Mouse (Mus musculus): ENCODE results near the gene Nsl1. TPM values are rescaled to one million over a fixed set of nuclear protein-coding genes. Genes with fewer than 3 reads are reported as not detected.
"Not testable (repeated sequence)": the region's sequence is repeated elsewhere in the genome, so short reads cannot be mapped to it uniquely, and the experiment has no call there.

Nsl1 gene
- polyA plus RNA-seq (2014; fragmentation: Nextera tagmentation; extraction: Ambion mirVana) = 10.4 and 23.3 TPM in 2 replicates

- peak; percentile 91 for ATAC-seq (ENCODE audit: low FRiP score, low TSS enrichment)
- peak within 1 kb of the TSS; percentile 89 for H3K9ac ChIP-seq (ENCODE audit: low read depth, low read length)
- no peaks in the 10 kb centered on the region for H3K9me3 ChIP-seq (ENCODE audit: control insufficient read depth, low read length)
- peak within 1 kb of the TSS; percentile 65 for H3K27ac ChIP-seq (ENCODE audit: low read depth, low read length)
- H3K27me3 ChIP-seq (ENCODE audit: control insufficient read depth, insufficient read depth, low read length) = no peaks in the 10 kb centered on the region
- peak within 1 kb of the TSS; percentile 87 for H3K4me2 ChIP-seq (replicated peaks; ENCODE audit: low read depth, low read length)
- H3K4me1 ChIP-seq (ENCODE audit: control insufficient read depth, insufficient read depth, low read length) = peaks cover 8% of the 10 kb centered on the region
- under 1% methylated on average over 56 of the region's 56 CpGs for WGBS
- peaks cover 24% of the 10 kb centered on the region for H3K36me3 ChIP-seq (ENCODE audit: control insufficient read depth, insufficient read depth, low read length)
- H3K4me3 ChIP-seq (ENCODE audit: low read length) = peak within 1 kb of the TSS; percentile 93
These were observed at the start of gene Nsl1, which contains the start of gene Tatdn3 for GRCm38 (mm10) chr1:191062781-191063485. TSS of gene Nsl1 (plus strand) at chr1:191063012. TSS of gene Tatdn3 (minus strand) at chr1:191062932.

- no peaks in the 10 kb centered on the region for H3K9me3 ChIP-seq (ENCODE audit: control insufficient read depth, low read length)
- WGBS = 92% methylated on average over 3 of the region's 3 CpGs
- H3K36me3 ChIP-seq (ENCODE audit: control insufficient read depth, insufficient read depth, low read length) = peaks cover 10% of the 10 kb centered on the region; the same call in 1 of the 2 replicates
- H3K27ac ChIP-seq (ENCODE audit: low read depth, low read length) = no peak overlapping the region
- H3K4me2 ChIP-seq (replicated peaks; ENCODE audit: low read depth, low read length) = no peak overlapping the region
- H3K9ac ChIP-seq (ENCODE audit: low read depth, low read length) = no peak overlapping the region
- no peaks in the 10 kb centered on the region for H3K4me1 ChIP-seq (ENCODE audit: control insufficient read depth, insufficient read depth, low read length)
- H3K4me3 ChIP-seq (ENCODE audit: low read length) = no peak overlapping the region
- ATAC-seq (ENCODE audit: low FRiP score, low TSS enrichment) = no peak
- H3K27me3 ChIP-seq (ENCODE audit: control insufficient read depth, insufficient read depth, low read length) = no peaks in the 10 kb centered on the region
These were observed 48.5 kb upstream of the Nsl1 start for GRCm38 (mm10) chr1:191014271-191014670.

DNA sequence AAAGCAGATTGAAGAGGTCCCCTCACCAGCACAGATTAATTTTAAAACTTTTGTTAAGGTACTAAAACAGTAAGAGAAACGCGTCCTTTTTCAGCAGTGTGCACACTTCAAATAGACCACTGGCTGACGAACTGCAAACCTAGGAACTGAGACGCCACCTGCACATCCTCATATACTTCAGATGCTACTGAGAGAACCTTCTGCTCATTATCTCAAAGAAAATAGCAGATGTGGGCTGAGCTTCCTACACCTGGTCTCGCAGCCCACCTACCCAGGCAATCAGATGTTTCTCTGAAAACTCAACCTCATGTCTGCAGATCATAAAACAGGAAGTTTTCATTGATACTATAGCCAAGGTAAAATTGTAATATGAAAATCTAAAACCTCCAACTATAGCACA is 43.0 kb upstream of the Nsl1 start:
- 94% methylated on average over 5 of the region's 5 CpGs for WGBS
- no peak overlapping the region for H3K4me3 ChIP-seq (ENCODE audit: low read length)
- H3K4me1 ChIP-seq (ENCODE audit: control insufficient read depth, insufficient read depth, low read length) = peaks cover 2% of the 10 kb centered on the region; the same call in 1 of the 2 replicates
- peaks cover 3% of the 10 kb centered on the region; the same call in 1 of the 2 replicates for H3K36me3 ChIP-seq (ENCODE audit: control insufficient read depth, insufficient read depth, low read length)
- no peak overlapping the region for H3K27ac ChIP-seq (ENCODE audit: low read depth, low read length)
- no peak overlapping the region for H3K9ac ChIP-seq (ENCODE audit: low read depth, low read length)
- no peaks in the 10 kb centered on the region for H3K9me3 ChIP-seq (ENCODE audit: control insufficient read depth, low read length)
- no peak overlapping the region for H3K4me2 ChIP-seq (replicated peaks; ENCODE audit: low read depth, low read length)
- ATAC-seq (ENCODE audit: low FRiP score, low TSS enrichment) = no peak
- no peaks in the 10 kb centered on the region for H3K27me3 ChIP-seq (ENCODE audit: control insufficient read depth, insufficient read depth, low read length)

GRCm38 (mm10) chr1:191020217-191020924 is 42.4 kb upstream of the Nsl1 start:
- Histone ChIP-seq H3K27ac (ENCODE audit: low read depth, low read length) (no peak overlapping the region), H3K36me3 (ENCODE audit: control insufficient read depth, insufficient read depth, low read length) (0 out of 2 replicates have a peak, but pooled peaks cover 3% of the 10 kb centered on the region), H3K9ac (ENCODE audit: low read depth, low read length) (no peak overlapping the region), H3K27me3 (ENCODE audit: control insufficient read depth, insufficient read depth, low read length) (no peaks in the 10 kb centered on the region), H3K4me3 (ENCODE audit: low read length) (no peak overlapping the region), H3K4me1 (ENCODE audit: control insufficient read depth, insufficient read depth, low read length) (peaks cover 7% of the 10 kb centered on the region; the same call in 1 of the 2 replicates), H3K9me3 (ENCODE audit: control insufficient read depth, low read length) (no peaks in the 10 kb centered on the region), H3K4me2 (replicated peaks; ENCODE audit: low read depth, low read length) (no peak overlapping the region)
- WGBS = 86% methylated on average over 3 of the region's 3 CpGs
- ATAC-seq (ENCODE audit: low FRiP score, low TSS enrichment) = no peak

DNA sequence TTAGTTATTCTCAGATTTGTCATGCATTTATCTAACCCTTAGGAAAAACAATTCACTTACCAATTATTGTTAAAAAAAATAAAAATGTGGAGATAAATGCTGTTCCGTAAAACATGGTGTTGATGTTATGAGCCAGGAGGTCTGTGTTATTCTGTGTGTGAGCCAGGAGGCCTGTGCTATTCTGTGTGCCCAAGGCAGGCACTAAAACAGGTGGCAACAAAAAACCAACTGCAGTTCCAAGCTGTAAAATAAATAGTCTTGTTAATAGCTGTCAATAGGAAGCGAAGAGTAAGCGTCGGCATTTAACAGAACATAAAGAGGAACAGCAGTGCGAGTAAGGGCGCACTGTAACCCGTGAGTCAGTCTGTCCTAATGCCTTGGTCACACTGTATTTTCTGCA is 41.8 kb upstream of the Nsl1 start:
- H3K4me3 ChIP-seq (ENCODE audit: low read length) = no peak overlapping the region
- WGBS = 79% methylated on average over 7 of the region's 7 CpGs
- H3K9me3 ChIP-seq (ENCODE audit: control insufficient read depth, low read length) = no peaks in the 10 kb centered on the region

DNA sequence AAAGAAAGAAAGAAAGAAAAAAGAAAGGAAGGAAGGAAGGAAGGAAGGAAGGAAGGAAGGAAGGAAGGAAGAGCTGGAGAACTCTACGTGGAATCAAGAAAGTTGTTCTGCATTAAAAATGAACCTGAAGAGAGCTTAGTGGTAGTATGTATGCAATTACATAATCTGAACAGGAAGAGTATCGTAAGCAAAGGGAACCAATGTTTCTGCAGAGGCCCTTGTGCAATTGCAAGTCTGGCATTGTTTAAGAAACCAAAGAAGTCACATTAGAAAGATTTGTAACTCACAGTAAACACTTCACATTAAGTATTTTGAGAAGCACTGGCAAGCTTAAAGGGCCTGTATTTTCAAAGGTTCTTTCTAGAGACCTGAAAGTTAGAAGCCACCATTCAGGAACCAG is 39.7 kb upstream of the Nsl1 start:
- 0 out of 2 replicates have a peak, but pooled peaks cover 3% of the 10 kb centered on the region for H3K36me3 ChIP-seq (ENCODE audit: control insufficient read depth, insufficient read depth, low read length)
- 0 out of 2 replicates have a peak, but pooled peaks cover 3% of the 10 kb centered on the region for H3K27me3 ChIP-seq (ENCODE audit: control insufficient read depth, insufficient read depth, low read length)
- 90% methylated on average over 2 of the region's 2 CpGs for WGBS
- no peak for ATAC-seq (ENCODE audit: low FRiP score, low TSS enrichment)
- no peaks in the 10 kb centered on the region for H3K9me3 ChIP-seq (ENCODE audit: control insufficient read depth, low read length)
- no peak overlapping the region for H3K27ac ChIP-seq (ENCODE audit: low read depth, low read length)
- H3K4me1 ChIP-seq (ENCODE audit: control insufficient read depth, insufficient read depth, low read length) = peaks cover 14% of the 10 kb centered on the region; the same call in 1 of the 2 replicates
- H3K4me3 ChIP-seq (ENCODE audit: low read length) = no peak overlapping the region
- H3K9ac ChIP-seq (ENCODE audit: low read depth, low read length) = no peak overlapping the region
- no peak overlapping the region for H3K4me2 ChIP-seq (replicated peaks; ENCODE audit: low read depth, low read length)

More for the DNA sequence above, 41.8 kb upstream of the Nsl1 start:
- Histone ChIP-seq H3K27ac (ENCODE audit: low read depth, low read length) (no peak overlapping the region), H3K4me2 (replicated peaks; ENCODE audit: low read depth, low read length) (no peak overlapping the region), H3K9ac (ENCODE audit: low read depth, low read length) (no peak overlapping the region), H3K4me1 (ENCODE audit: control insufficient read depth, insufficient read depth, low read length) (peaks cover 7% of the 10 kb centered on the region; the same call in 1 of the 2 replicates), H3K36me3 (ENCODE audit: control insufficient read depth, insufficient read depth, low read length) (0 out of 2 replicates have a peak, but pooled peaks cover 3% of the 10 kb centered on the region), H3K27me3 (ENCODE audit: control insufficient read depth, insufficient read depth, low read length) (no peaks in the 10 kb centered on the region)
- no peak for ATAC-seq (ENCODE audit: low FRiP score, low TSS enrichment)

DNA sequence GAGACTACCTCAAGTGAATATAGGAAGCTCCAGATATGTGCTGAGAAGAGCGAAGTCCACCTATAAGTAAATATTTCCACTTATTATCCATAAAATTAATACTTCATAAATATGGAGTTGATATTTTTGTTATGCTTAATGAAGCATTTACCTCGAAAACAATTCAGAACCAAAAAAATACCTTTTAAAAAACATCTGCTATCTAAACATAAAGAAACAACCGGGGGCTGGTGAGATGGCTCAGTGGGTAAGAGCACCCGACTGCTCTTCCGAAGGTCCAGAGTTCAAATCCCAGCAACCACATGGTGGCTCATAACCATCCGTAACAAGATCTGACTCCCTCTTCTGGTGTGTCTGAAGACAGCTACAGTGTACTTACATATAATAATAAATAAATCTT is 39.0 kb upstream of the Nsl1 start:
- H3K27me3 ChIP-seq (ENCODE audit: control insufficient read depth, insufficient read depth, low read length); H3K9ac ChIP-seq (ENCODE audit: low read depth, low read length); H3K36me3 ChIP-seq (ENCODE audit: control insufficient read depth, insufficient read depth, low read length); H3K9me3 ChIP-seq (ENCODE audit: control insufficient read depth, low read length); H3K4me2 ChIP-seq (replicated peaks; ENCODE audit: low read depth, low read length); H3K4me3 ChIP-seq (ENCODE audit: low read length); ATAC-seq (ENCODE audit: low FRiP score, low TSS enrichment); H3K27ac ChIP-seq (ENCODE audit: low read depth, low read length): not testable (repeated sequence)
- H3K4me1 ChIP-seq (ENCODE audit: control insufficient read depth, insufficient read depth, low read length) = peaks cover 14% of the 10 kb centered on the region; the same call in 1 of the 2 replicates
- 93% methylated on average over 5 of the region's 6 CpGs for WGBS

GRCm38 (mm10) chr1:191025016-191026012 is 37.5 kb upstream of the Nsl1 start:
- Histone ChIP-seq H3K4me2 (replicated peaks; ENCODE audit: low read depth, low read length) (peak overlapping the region; percentile 96), H3K4me3 (ENCODE audit: low read length) (peak overlapping the region; percentile 80), H3K27ac (ENCODE audit: low read depth, low read length) (peak overlapping the region; percentile 52), H3K9ac (ENCODE audit: low read depth, low read length) (peak overlapping the region; percentile 82), H3K4me1 (ENCODE audit: control insufficient read depth, insufficient read depth, low read length) (peaks cover 14% of the 10 kb centered on the region; the same call in 1 of the 2 replicates), H3K27me3 (ENCODE audit: control insufficient read depth, insufficient read depth, low read length) (0 out of 2 replicates have a peak, but pooled peaks cover 3% of the 10 kb centered on the region), H3K36me3 (ENCODE audit: control insufficient read depth, insufficient read depth, low read length) (no peaks in the 10 kb centered on the region), H3K9me3 (ENCODE audit: control insufficient read depth, low read length) (no peaks in the 10 kb centered on the region)
- ATAC-seq (ENCODE audit: low FRiP score, low TSS enrichment) = no peak; the same call in none of the 2 replicates
- whole genome bisulfite sequencing = 3% methylated on average over 68 of the region's 69 CpGs

Data from kidney, embryonic 14.5 days (tissue).